Mouse (Mus musculus): ENCODE results near the gene Isg20.

Gene Isg20

DNA sequence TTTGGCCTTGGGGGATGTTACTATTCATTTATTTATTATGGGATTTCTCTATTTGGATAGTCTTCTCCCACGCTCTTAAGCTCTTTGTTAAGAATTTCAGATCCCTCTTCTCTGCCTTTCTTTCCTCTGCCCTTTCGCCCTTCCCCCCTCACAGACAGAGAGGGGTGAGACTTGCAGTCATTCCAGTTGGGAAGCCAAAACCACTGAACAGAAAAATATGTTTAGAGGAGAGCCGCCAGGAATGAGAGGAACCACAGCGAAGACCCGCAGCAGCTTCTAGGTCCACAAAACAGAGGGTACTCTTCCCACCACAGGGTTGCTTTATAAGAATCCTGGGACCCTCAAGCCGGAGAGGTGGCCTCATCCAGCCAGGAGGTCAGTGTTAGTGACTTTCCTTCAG is 41.4 kb downstream of the Isg20 start:
- no peak for DNase-seq (ENCODE audit: low spot score in 2 of 2)

DNA sequence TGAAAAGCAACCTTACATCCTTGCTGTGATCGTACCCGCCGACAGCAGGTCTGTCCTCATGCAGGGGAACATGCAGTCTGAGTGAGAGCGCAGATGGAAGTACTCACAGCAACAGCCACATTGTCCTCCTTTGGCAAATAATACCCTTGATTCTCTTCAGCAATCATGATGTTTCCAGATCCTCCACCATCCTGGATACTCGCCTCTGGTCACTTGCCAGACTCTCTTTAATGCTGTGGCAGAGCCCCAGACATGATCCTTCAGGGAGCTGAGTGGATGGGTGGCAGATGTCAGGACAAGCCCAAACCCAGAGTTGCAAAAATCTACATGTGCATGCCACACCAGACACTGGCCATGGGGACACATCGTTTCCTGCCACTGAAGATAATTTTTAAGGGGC is 41.9 kb downstream of the Isg20 start:
- DNase-seq (ENCODE audit: low spot score in 2 of 2): no peak

DNA sequence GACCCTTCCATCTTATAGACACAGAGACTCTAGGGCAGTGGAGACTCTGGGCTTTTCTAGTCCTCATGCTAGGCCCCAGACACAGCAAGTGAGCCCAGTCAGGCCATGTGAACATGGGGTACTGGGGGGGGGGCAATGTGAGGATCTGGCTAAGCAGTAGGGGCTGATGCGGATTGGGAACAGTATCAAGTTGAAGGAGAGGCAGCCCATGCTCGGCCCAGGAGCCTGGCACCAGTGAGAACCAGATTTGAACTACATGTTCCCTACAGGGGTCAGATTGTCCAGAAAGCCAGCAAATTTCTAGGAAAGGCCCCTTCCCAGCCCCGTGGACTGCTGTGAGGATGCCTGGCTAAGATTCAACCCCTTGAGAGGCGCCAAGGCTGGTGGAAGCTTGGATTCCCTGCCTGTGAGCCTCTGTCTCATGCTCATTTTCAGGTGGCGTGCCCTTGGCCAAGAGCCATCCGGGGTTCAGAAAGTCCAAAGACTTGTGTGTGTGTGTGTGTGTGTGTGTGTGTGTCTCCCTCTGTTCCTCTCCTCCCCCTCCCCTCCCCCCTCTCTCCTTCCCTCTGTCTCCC is 45.4 kb downstream of the Isg20 start:
- DNase-seq (ENCODE audit: low spot score in 2 of 2): no peak

DNA sequence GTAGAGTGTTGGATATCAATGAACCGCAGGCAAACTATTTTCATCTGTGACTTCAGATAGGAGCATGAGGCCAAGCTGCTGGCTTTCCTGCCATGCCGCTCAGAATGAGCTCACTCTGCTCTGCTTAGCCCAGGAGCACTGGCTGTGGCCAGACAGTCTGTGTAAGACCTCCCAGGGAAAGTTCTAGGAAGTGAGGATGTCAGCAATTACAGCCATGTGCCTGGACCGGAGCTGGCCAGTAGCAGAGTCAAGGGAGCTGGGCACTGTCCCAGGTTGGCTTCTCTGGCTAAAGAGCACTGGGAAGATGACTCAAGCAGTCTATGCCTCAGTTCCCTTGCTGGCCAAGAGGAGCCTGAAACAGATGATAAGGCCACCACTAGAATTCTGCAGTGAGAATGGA is 50.7 kb downstream of the Isg20 start:
- DNase-seq (ENCODE audit: low spot score in 2 of 2): no peak

Measured in spleen, postnatal 4 days (tissue).